Mouse (Mus musculus): ENCODE results near the gene Myl7. TPM values are rescaled to one million over a fixed set of nuclear protein-coding genes. Genes with fewer than 3 reads are reported as not detected.

The Myl7 gene
- polyA plus RNA-seq, 1 experiment from 2014 or later = 156 TPM

GRCm38 (mm10) chr11:5886187-5886586 lies 12.4 kb downstream of the Myl7 start:
- Histone ChIP-seq H3K4me1 (replicated peaks; ENCODE audit: control insufficient read depth, insufficient read depth, low read length) (0 out of 2 replicates have a peak, but pooled peaks cover 6% of the 10 kb centered on the region), H3K9ac (ENCODE audit: low read depth, low read length) (no peak overlapping the region), H3K27me3 (replicated peaks; ENCODE audit: control insufficient read depth, insufficient read depth, low read length) (no peaks in the 10 kb centered on the region), H3K4me3 (ENCODE audit: low read depth, low read length) (no peak overlapping the region), H3K4me2 (no peak overlapping the region), H3K27ac (ENCODE audit: low read depth, low read length) (no peak overlapping the region), H3K9me3 (ENCODE audit: control insufficient read depth, low read length) (no peaks in the 10 kb centered on the region), H3K36me3 (ENCODE audit: control insufficient read depth, insufficient read depth, low read length) (no peaks in the 10 kb centered on the region)
- WGBS = 18% methylated on average over 9 of the region's 9 CpGs
- DNase-seq (ENCODE audit: low spot score) (no peak), ATAC-seq (replicated peaks; ENCODE audit: low FRiP score) (no peak)

DNA sequence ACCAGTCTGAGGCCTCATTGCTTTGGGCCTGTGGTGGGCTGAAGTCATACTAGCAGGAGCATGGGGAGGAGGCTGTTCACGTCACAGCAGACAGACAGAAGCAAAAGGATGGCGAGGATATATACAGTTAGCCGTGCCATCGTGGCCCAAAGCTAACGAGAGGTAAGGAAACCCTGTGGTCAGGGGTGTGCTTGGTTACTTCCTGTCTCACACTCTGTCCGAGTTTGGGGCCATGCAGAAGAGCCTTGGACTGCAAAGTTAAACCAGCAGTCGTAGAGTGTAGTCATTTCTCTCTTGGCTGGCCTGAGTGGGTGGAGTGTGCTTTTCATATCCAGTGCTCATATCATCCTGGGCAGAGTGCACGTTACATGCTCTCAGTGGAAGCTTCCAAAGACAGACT lies 16.1 kb downstream of the Myl7 start:
- Histone ChIP-seq H3K9ac (ENCODE audit: low read depth, low read length) (no peak overlapping the region), H3K9me3 (ENCODE audit: control insufficient read depth, low read length) (no peaks in the 10 kb centered on the region), H3K27me3 (replicated peaks; ENCODE audit: control insufficient read depth, insufficient read depth, low read length) (no peaks in the 10 kb centered on the region), H3K36me3 (ENCODE audit: control insufficient read depth, insufficient read depth, low read length) (no peaks in the 10 kb centered on the region), H3K4me3 (ENCODE audit: low read depth, low read length) (no peak overlapping the region), H3K27ac (ENCODE audit: low read depth, low read length) (no peak overlapping the region), H3K4me2 (no peak overlapping the region), H3K4me1 (replicated peaks; ENCODE audit: control insufficient read depth, insufficient read depth, low read length) (peaks cover 3% of the 10 kb centered on the region; the same call in 1 of the 2 replicates)
- no peak for DNase-seq (ENCODE audit: low spot score)
- WGBS = 45% methylated on average over 8 of the region's 8 CpGs
- no peak for ATAC-seq (replicated peaks; ENCODE audit: low FRiP score)

GRCm38 (mm10) chr11:5879905-5880304 lies 18.7 kb downstream of the Myl7 start:
- Histone ChIP-seq H3K27ac (ENCODE audit: low read depth, low read length) (no peak overlapping the region), H3K4me1 (replicated peaks; ENCODE audit: control insufficient read depth, insufficient read depth, low read length) (peaks cover 17% of the 10 kb centered on the region), H3K36me3 (ENCODE audit: control insufficient read depth, insufficient read depth, low read length) (peaks cover 12% of the 10 kb centered on the region), H3K4me3 (ENCODE audit: low read depth, low read length) (no peak overlapping the region), H3K9me3 (ENCODE audit: control insufficient read depth, low read length) (no peaks in the 10 kb centered on the region), H3K4me2 (no peak overlapping the region), H3K27me3 (replicated peaks; ENCODE audit: control insufficient read depth, insufficient read depth, low read length) (no peaks in the 10 kb centered on the region), H3K9ac (ENCODE audit: low read depth, low read length) (no peak overlapping the region)
- ATAC-seq (replicated peaks; ENCODE audit: low FRiP score) = no peak
- 60% methylated on average over 5 of the region's 5 CpGs for WGBS
- DNase-seq (ENCODE audit: low spot score) = peak; percentile 61

GRCm38 (mm10) chr11:5878661-5879060 lies 19.9 kb downstream of the Myl7 start:
- DNase-seq (ENCODE audit: low spot score) = no peak
- Histone ChIP-seq H3K36me3 (ENCODE audit: control insufficient read depth, insufficient read depth, low read length) (peaks cover 22% of the 10 kb centered on the region), H3K27me3 (replicated peaks; ENCODE audit: control insufficient read depth, insufficient read depth, low read length) (no peaks in the 10 kb centered on the region), H3K9ac (ENCODE audit: low read depth, low read length) (peak overlapping the region; percentile 73), H3K9me3 (ENCODE audit: control insufficient read depth, low read length) (no peaks in the 10 kb centered on the region), H3K4me3 (ENCODE audit: low read depth, low read length) (peak overlapping the region; percentile 69), H3K27ac (ENCODE audit: low read depth, low read length) (peak overlapping the region; percentile 59), H3K4me1 (replicated peaks; ENCODE audit: control insufficient read depth, insufficient read depth, low read length) (peaks cover 17% of the 10 kb centered on the region), H3K4me2 (peak overlapping the region; percentile 81)
- WGBS = 55% methylated on average over 8 of the region's 8 CpGs
- ATAC-seq (replicated peaks; ENCODE audit: low FRiP score) = peak; percentile 7

DNA sequence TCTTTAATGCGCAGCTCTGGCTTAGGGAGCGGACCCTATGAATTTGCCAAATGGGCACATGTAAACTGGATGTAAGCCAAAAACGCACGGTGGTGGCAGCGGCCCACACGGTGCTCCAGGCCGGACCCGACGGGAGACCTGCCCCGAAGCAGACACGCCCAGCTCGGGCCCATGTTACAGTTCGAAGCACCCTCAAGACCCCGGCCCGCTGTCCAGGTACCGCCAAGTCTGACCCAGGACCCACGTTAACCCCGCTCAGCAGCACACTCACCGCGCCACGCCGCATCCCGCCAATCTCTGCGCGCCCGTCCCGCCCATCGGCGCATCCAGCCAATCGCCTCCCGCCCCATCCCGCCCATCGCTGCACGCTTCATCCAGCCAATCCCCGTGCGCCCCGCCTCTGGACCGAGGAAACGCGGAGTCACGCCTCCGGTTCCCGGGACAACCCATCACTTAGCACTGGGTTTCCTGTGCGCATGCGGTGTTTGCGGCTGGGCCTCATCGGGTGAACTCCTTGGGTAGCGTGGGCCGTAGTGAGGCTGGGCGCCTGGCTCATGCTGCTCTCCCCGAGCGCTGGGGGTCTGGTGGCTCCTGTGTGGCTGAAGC lies 20.6 kb downstream of the Myl7 start, which contains the start of gene Pold2:
Gene Pold2 (minus strand): TSS at position 372 of the 606 bp plus-strand sequence.
- H3K9me3 ChIP-seq (ENCODE audit: control insufficient read depth, low read length) = no peaks in the 10 kb centered on the region
- WGBS = under 1% methylated on average over 52 of the region's 52 CpGs
- ATAC-seq (replicated peaks; ENCODE audit: low FRiP score) (peak; percentile 98), DNase-seq (ENCODE audit: low spot score) (peak; percentile 95)
- peak within 1 kb of the TSS; percentile 81 for H3K4me2 ChIP-seq
- H3K36me3 ChIP-seq (ENCODE audit: control insufficient read depth, insufficient read depth, low read length) = peaks cover 26% of the 10 kb centered on the region
- H3K9ac ChIP-seq (ENCODE audit: low read depth, low read length) = peak within 1 kb of the TSS; percentile 81
- peaks cover 17% of the 10 kb centered on the region for H3K4me1 ChIP-seq (replicated peaks; ENCODE audit: control insufficient read depth, insufficient read depth, low read length)
- H3K4me3 ChIP-seq (ENCODE audit: low read depth, low read length) = peak within 1 kb of the TSS; percentile 69
- no peaks in the 10 kb centered on the region for H3K27me3 ChIP-seq (replicated peaks; ENCODE audit: control insufficient read depth, insufficient read depth, low read length)
- peak within 1 kb of the TSS; percentile 59 for H3K27ac ChIP-seq (ENCODE audit: low read depth, low read length)

DNA sequence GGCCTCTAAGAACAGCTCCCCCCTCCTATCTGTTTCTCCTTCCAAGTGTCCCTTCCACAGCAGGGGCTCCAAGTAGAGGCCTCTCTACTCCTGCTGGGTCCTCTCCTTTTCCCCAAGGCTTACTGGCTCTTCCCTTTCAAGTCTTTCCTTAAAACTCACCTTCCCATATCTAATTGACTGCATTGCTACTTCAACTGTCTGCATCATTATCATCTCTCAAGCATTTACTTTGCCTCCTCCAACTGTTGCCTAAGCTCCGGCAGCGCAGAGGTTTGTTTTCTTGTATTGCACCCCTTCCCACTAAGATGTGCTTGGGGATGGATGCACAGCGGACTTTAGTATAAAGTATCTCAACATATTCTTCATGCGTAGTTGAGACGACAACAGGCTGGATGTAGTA lies 21.2 kb downstream of the Myl7 start:
- Histone ChIP-seq H3K9ac (ENCODE audit: low read depth, low read length) (peak overlapping the region; percentile 81), H3K9me3 (ENCODE audit: control insufficient read depth, low read length) (no peaks in the 10 kb centered on the region), H3K27me3 (replicated peaks; ENCODE audit: control insufficient read depth, insufficient read depth, low read length) (no peaks in the 10 kb centered on the region), H3K4me1 (replicated peaks; ENCODE audit: control insufficient read depth, insufficient read depth, low read length) (peaks cover 14% of the 10 kb centered on the region), H3K4me2 (peak overlapping the region; percentile 80), H3K27ac (ENCODE audit: low read depth, low read length) (no peak overlapping the region), H3K4me3 (ENCODE audit: low read depth, low read length) (peak overlapping the region; percentile 69), H3K36me3 (ENCODE audit: control insufficient read depth, insufficient read depth, low read length) (peaks cover 31% of the 10 kb centered on the region)
- ATAC-seq (replicated peaks; ENCODE audit: low FRiP score) (no peak), DNase-seq (ENCODE audit: low spot score) (no peak)
- WGBS = 6% methylated on average over 5 of the region's 5 CpGs

DNA sequence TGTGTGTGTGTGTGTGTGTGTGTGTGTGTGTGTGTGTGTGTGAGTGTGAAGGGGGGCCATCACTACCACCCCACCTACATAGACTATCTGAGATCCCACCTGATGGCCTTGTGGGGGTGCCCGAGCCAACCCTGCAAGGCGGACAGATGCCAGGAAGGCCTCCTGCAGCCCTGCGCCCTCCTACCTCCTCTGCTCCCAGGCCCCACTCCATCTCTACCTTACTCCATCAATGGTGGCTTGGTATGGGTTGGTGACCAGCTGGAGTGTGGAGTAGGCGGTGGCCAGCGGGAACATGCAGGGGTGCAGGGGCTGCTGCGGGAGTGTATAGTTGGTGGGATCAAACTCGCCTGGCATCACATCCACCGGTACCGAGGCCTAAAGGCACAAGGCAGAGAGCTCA lies 25.4 kb downstream of the Myl7 start:
- Histone ChIP-seq H3K9ac (ENCODE audit: low read depth, low read length) (no peak overlapping the region), H3K27me3 (replicated peaks; ENCODE audit: control insufficient read depth, insufficient read depth, low read length) (no peaks in the 10 kb centered on the region), H3K4me3 (ENCODE audit: low read depth, low read length) (no peak overlapping the region), H3K36me3 (ENCODE audit: control insufficient read depth, insufficient read depth, low read length) (peaks cover 47% of the 10 kb centered on the region), H3K9me3 (ENCODE audit: control insufficient read depth, low read length) (no peaks in the 10 kb centered on the region), H3K4me1 (replicated peaks; ENCODE audit: control insufficient read depth, insufficient read depth, low read length) (peaks cover 14% of the 10 kb centered on the region), H3K4me2 (no peak overlapping the region), H3K27ac (ENCODE audit: low read depth, low read length) (no peak overlapping the region)
- no peak for DNase-seq (ENCODE audit: low spot score)
- WGBS = 93% methylated on average over 9 of the region's 9 CpGs
- ATAC-seq (replicated peaks; ENCODE audit: low FRiP score) = no peak

GRCm38 (mm10) chr11:5872707-5873106 lies 25.9 kb downstream of the Myl7 start:
- H3K36me3 ChIP-seq (ENCODE audit: control insufficient read depth, insufficient read depth, low read length) = peaks cover 47% of the 10 kb centered on the region
- WGBS = 92% methylated on average over 11 of the region's 11 CpGs
- ATAC-seq (replicated peaks; ENCODE audit: low FRiP score) = no peak

DNA sequence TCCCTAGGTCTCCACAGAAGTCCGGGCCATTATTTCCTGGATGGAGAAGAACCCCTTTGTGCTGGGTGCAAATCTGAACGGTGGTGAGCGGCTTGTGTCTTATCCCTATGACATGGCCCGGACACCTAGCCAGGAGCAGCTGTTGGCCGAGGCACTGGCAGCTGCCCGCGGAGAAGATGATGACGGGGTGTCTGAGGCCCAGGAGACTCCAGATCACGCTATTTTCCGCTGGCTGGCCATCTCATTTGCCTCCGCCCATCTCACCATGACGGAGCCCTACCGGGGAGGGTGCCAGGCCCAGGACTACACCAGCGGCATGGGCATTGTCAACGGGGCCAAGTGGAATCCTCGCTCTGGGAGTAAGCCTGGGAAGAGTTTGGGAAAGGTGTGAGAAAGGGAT lies 28.5 kb downstream of the Myl7 start:
- no peak overlapping the region for H3K4me2 ChIP-seq

More at GRCm38 (mm10) chr11:5872707-5873106, 25.9 kb downstream of the Myl7 start:
- no peak overlapping the region for H3K4me2 ChIP-seq
- H3K27ac ChIP-seq (ENCODE audit: low read depth, low read length) = no peak overlapping the region
- H3K4me3 ChIP-seq (ENCODE audit: low read depth, low read length) = no peak overlapping the region
- no peaks in the 10 kb centered on the region for H3K27me3 ChIP-seq (replicated peaks; ENCODE audit: control insufficient read depth, insufficient read depth, low read length)
- peaks cover 14% of the 10 kb centered on the region for H3K4me1 ChIP-seq (replicated peaks; ENCODE audit: control insufficient read depth, insufficient read depth, low read length)
- H3K9me3 ChIP-seq (ENCODE audit: control insufficient read depth, low read length) = no peaks in the 10 kb centered on the region
- no peak overlapping the region for H3K9ac ChIP-seq (ENCODE audit: low read depth, low read length)
- no peak for DNase-seq (ENCODE audit: low spot score)

More for the DNA sequence above, 28.5 kb downstream of the Myl7 start:
- Histone ChIP-seq H3K36me3 (ENCODE audit: control insufficient read depth, insufficient read depth, low read length) (peaks cover 36% of the 10 kb centered on the region), H3K9me3 (ENCODE audit: control insufficient read depth, low read length) (no peaks in the 10 kb centered on the region), H3K9ac (ENCODE audit: low read depth, low read length) (no peak overlapping the region), H3K27me3 (replicated peaks; ENCODE audit: control insufficient read depth, insufficient read depth, low read length) (0 out of 2 replicates have a peak, but pooled peaks cover 1% of the 10 kb centered on the region), H3K27ac (ENCODE audit: low read depth, low read length) (no peak overlapping the region), H3K4me3 (ENCODE audit: low read depth, low read length) (no peak overlapping the region), H3K4me1 (replicated peaks; ENCODE audit: control insufficient read depth, insufficient read depth, low read length) (no peaks in the 10 kb centered on the region)
- WGBS = 91% methylated on average over 16 of the region's 16 CpGs
- DNase-seq (ENCODE audit: low spot score) = no peak
- ATAC-seq (replicated peaks; ENCODE audit: low FRiP score) = no peak

All from liver, embryonic 11.5 days (tissue).